Mouse (Mus musculus): Measurements from ENCODE around the gene Casc1. TPM values are rescaled to one million over a fixed set of nuclear protein-coding genes. Genes with fewer than 3 reads are reported as not detected.

Casc1 gene
- total RNA-seq, 2 experiments from 2014 or later: 0.74 to 1.0 TPM

GRCm38 (mm10) chr6:145202432-145203125, 8.2 kb downstream of the Casc1 start:
- no peak for DNase-seq

- DNase-seq: no peak
Measured at GRCm38 (mm10) chr6:145197949-145198686, 12.7 kb downstream of the Casc1 start.

GRCm38 (mm10) chr6:145193446-145193845, 17.4 kb downstream of the Casc1 start:
- no peak for DNase-seq

- DNase-seq: no peak
Measured at GRCm38 (mm10) chr6:145193038-145193437, 17.8 kb downstream of the Casc1 start.

- no peak for DNase-seq
Measured at GRCm38 (mm10) chr6:145187093-145188088, 23.4 kb downstream of the Casc1 start.

GRCm38 (mm10) chr6:145186096-145186495, 24.7 kb downstream of the Casc1 start:
- no peak for DNase-seq

- peak; percentile 75 for DNase-seq
Measured at GRCm38 (mm10) chr6:145182044-145182443, 28.8 kb downstream of the Casc1 start.

- peak; percentile 80 for DNase-seq
Measured at GRCm38 (mm10) chr6:145179665-145180064, 31.1 kb downstream of the Casc1 start.

GRCm38 (mm10) chr6:145176474-145176873, 34.3 kb downstream of the Casc1 start:
- no peak for DNase-seq

GRCm38 (mm10) chr6:145175571-145175981, 35.2 kb downstream of the Casc1 start:
- peak; percentile 37 for DNase-seq

- DNase-seq: peak; percentile 95
Measured at GRCm38 (mm10) chr6:145173781-145174191, 37.0 kb downstream of the Casc1 start.

- DNase-seq: peak; percentile 49
Measured at GRCm38 (mm10) chr6:145171892-145172606, 38.8 kb downstream of the Casc1 start.

GRCm38 (mm10) chr6:145160581-145160980, 50.2 kb downstream of the Casc1 start:
- DNase-seq: no peak

GRCm38 (mm10) chr6:145158619-145159018, 52.2 kb downstream of the Casc1 start:
- no peak for DNase-seq

GRCm38 (mm10) chr6:145149054-145149453, 61.8 kb downstream of the Casc1 start:
- DNase-seq: no peak

GRCm38 (mm10) chr6:145147716-145148115, 63.1 kb downstream of the Casc1 start:
- no peak for DNase-seq

GRCm38 (mm10) chr6:145145173-145145572, 65.6 kb downstream of the Casc1 start:
- no peak for DNase-seq

GRCm38 (mm10) chr6:145141827-145142226, 69.0 kb downstream of the Casc1 start:
- no peak for DNase-seq

GRCm38 (mm10) chr6:145140706-145141105, 70.1 kb downstream of the Casc1 start:
- DNase-seq: no peak

- DNase-seq: no peak
Measured at GRCm38 (mm10) chr6:145139776-145140475, 70.9 kb downstream of the Casc1 start.

GRCm38 (mm10) chr6:145139236-145139635, 71.6 kb downstream of the Casc1 start:
- DNase-seq: no peak

All from heart, postnatal 4 days (tissue).